Mouse (Mus musculus) macrophage (primary cell): ENCODE measurements at regions not wholly inside any gene's neighbourhood (a gene's known extent, or its start where the extent isn't known, plus 50 kb on each side); places are given as distances from the start of the nearest gene placed in this dataset.

Source experiments
- H3K27ac ChIP-seq: fragments of 350-480 bp; formaldehyde crosslinking; 2 replicates; pipeline ENCODE4 v1.9.0; 2021
- H3K36me3 ChIP-seq: fragments of 350-480 bp; formaldehyde crosslinking; 2 replicates; pipeline ENCODE4 v1.9.0; 2021; ENCODE audit errors: inconsistent target
- H3K4me3 ChIP-seq: fragments of 350-480 bp; formaldehyde crosslinking; 2 replicates; pipeline ENCODE4 v1.9.0; 2021; ENCODE audit errors: inconsistent target
- H3K79me2 ChIP-seq: fragments of 350-480 bp; formaldehyde crosslinking; 2 replicates; pipeline ENCODE4 v1.9.0; 2021; ENCODE audit errors: inconsistent target
- WGBS: methylation state at CpG from one replicate; pipeline ENCODE4 v1.1.7; 2026; ENCODE audit warnings: inconsistent platforms; ENCODE audit not compliant: missing documents; 5-methylcytosine and 5-hydroxymethylcytosine counted together

- no peak overlapping the region for H3K27ac ChIP-seq
- no peaks in the 10 kb centered on the region for H3K79me2 ChIP-seq
- H3K4me3 ChIP-seq = no peak overlapping the region
- WGBS = 65% methylated on average over 3 of the region's 3 CpGs
- no peaks in the 10 kb centered on the region for H3K36me3 ChIP-seq
These were observed 603.4 kb upstream of the Tle4 start for GRCm38 (mm10) chr19:15201262-15201661.

GRCm38 (mm10) chr19:15200792-15201191 lies 602.9 kb upstream of the Tle4 start:
- Histone ChIP-seq H3K27ac (no peak overlapping the region), H3K4me3 (no peak overlapping the region), H3K36me3 (no peaks in the 10 kb centered on the region), H3K79me2 (no peaks in the 10 kb centered on the region)
- WGBS = 89% methylated on average over 4 of the region's 4 CpGs

- Histone ChIP-seq H3K36me3 (no peaks in the 10 kb centered on the region), H3K27ac (no peak overlapping the region), H3K79me2 (no peaks in the 10 kb centered on the region), H3K4me3 (no peak overlapping the region)
- WGBS = 91% methylated on average over 2 of the region's 2 CpGs
These were observed 602.5 kb upstream of the Tle4 start for GRCm38 (mm10) chr19:15200361-15200760.

GRCm38 (mm10) chr19:15199692-15200091 lies 601.8 kb upstream of the Tle4 start:
- WGBS = 88% methylated on average over 1 of the region's 1 CpGs
- Histone ChIP-seq H3K36me3 (no peaks in the 10 kb centered on the region), H3K27ac (no peak overlapping the region), H3K79me2 (no peaks in the 10 kb centered on the region), H3K4me3 (no peak overlapping the region)

GRCm38 (mm10) chr19:15175221-15175620 lies 577.4 kb upstream of the Tle4 start:
- Histone ChIP-seq H3K27ac (no peak overlapping the region), H3K4me3 (no peak overlapping the region), H3K36me3 (no peaks in the 10 kb centered on the region), H3K79me2 (no peaks in the 10 kb centered on the region)

GRCm38 (mm10) chr19:15173301-15173700 lies 575.5 kb upstream of the Tle4 start:
- H3K79me2 ChIP-seq = no peaks in the 10 kb centered on the region
- WGBS = 41% methylated on average over 5 of the region's 5 CpGs
- H3K4me3 ChIP-seq = no peak overlapping the region
- H3K36me3 ChIP-seq = no peaks in the 10 kb centered on the region
- H3K27ac ChIP-seq = no peak overlapping the region

GRCm38 (mm10) chr19:15167184-15167583 lies 569.3 kb upstream of the Tle4 start:
- WGBS = 63% methylated on average over 1 of the region's 1 CpGs
- H3K4me3 ChIP-seq = no peak overlapping the region
- no peaks in the 10 kb centered on the region for H3K79me2 ChIP-seq
- H3K36me3 ChIP-seq = no peaks in the 10 kb centered on the region
- H3K27ac ChIP-seq = no peak overlapping the region

GRCm38 (mm10) chr19:15160641-15161040 lies 562.8 kb upstream of the Tle4 start:
- WGBS = 61% methylated on average over 3 of the region's 3 CpGs
- Histone ChIP-seq H3K4me3 (no peak overlapping the region), H3K27ac (no peak overlapping the region), H3K36me3 (no peaks in the 10 kb centered on the region), H3K79me2 (no peaks in the 10 kb centered on the region)

- Histone ChIP-seq H3K79me2 (no peaks in the 10 kb centered on the region), H3K27ac (no peak overlapping the region), H3K36me3 (no peaks in the 10 kb centered on the region), H3K4me3 (no peak overlapping the region)
- WGBS = 100% methylated on average over 3 of the region's 3 CpGs
These were observed 560.8 kb upstream of the Tle4 start for GRCm38 (mm10) chr19:15158653-15159052.

- WGBS = 85% methylated on average over 14 of the region's 14 CpGs
- Histone ChIP-seq H3K36me3 (no peaks in the 10 kb centered on the region), H3K79me2 (no peaks in the 10 kb centered on the region), H3K4me3 (no peak overlapping the region), H3K27ac (no peak overlapping the region)
These were observed 560.3 kb upstream of the Tle4 start for GRCm38 (mm10) chr19:15158177-15158576.

GRCm38 (mm10) chr19:15154693-15155092 lies 556.8 kb upstream of the Tle4 start:
- H3K27ac ChIP-seq = no peak overlapping the region
- H3K4me3 ChIP-seq = no peak overlapping the region
- WGBS = 81% methylated on average over 2 of the region's 2 CpGs
- no peaks in the 10 kb centered on the region for H3K36me3 ChIP-seq
- H3K79me2 ChIP-seq = no peaks in the 10 kb centered on the region

GRCm38 (mm10) chr19:15146325-15146724 lies 548.5 kb upstream of the Tle4 start:
- Histone ChIP-seq H3K79me2 (no peaks in the 10 kb centered on the region), H3K4me3 (no peak overlapping the region), H3K36me3 (no peaks in the 10 kb centered on the region), H3K27ac (no peak overlapping the region)
- 89% methylated on average over 3 of the region's 3 CpGs for WGBS

GRCm38 (mm10) chr19:15127122-15127521 lies 529.3 kb upstream of the Tle4 start:
- 37% methylated on average over 4 of the region's 4 CpGs for WGBS
- no peaks in the 10 kb centered on the region for H3K36me3 ChIP-seq
- H3K4me3 ChIP-seq = no peak overlapping the region
- no peaks in the 10 kb centered on the region for H3K79me2 ChIP-seq
- H3K27ac ChIP-seq = no peak overlapping the region

GRCm38 (mm10) chr19:15108441-15109026 lies 510.7 kb upstream of the Tle4 start:
- no peak overlapping the region for H3K27ac ChIP-seq
- WGBS = 93% methylated on average over 4 of the region's 4 CpGs
- H3K79me2 ChIP-seq = no peaks in the 10 kb centered on the region
- no peaks in the 10 kb centered on the region for H3K36me3 ChIP-seq
- H3K4me3 ChIP-seq = no peak overlapping the region

GRCm38 (mm10) chr19:15095054-15095453 lies 497.2 kb upstream of the Tle4 start:
- no peak overlapping the region for H3K4me3 ChIP-seq
- 6% methylated on average over 1 of the region's 1 CpGs for WGBS
- no peak overlapping the region for H3K27ac ChIP-seq
- no peaks in the 10 kb centered on the region for H3K36me3 ChIP-seq
- H3K79me2 ChIP-seq = no peaks in the 10 kb centered on the region

- Histone ChIP-seq H3K4me3 (no peak overlapping the region), H3K36me3 (no peaks in the 10 kb centered on the region), H3K79me2 (no peaks in the 10 kb centered on the region), H3K27ac (no peak overlapping the region)
- 30% methylated on average over 3 of the region's 3 CpGs for WGBS
These were observed 495.7 kb upstream of the Tle4 start for GRCm38 (mm10) chr19:15093534-15093933.
